Mouse (Mus musculus): ENCODE results near the gene Foxp2. TPM values are rescaled to one million over a fixed set of nuclear protein-coding genes. Genes with fewer than 3 reads are reported as not detected.

Foxp2 gene
- total and polyA plus RNA-seq, 3 experiments = not detected

DNA sequence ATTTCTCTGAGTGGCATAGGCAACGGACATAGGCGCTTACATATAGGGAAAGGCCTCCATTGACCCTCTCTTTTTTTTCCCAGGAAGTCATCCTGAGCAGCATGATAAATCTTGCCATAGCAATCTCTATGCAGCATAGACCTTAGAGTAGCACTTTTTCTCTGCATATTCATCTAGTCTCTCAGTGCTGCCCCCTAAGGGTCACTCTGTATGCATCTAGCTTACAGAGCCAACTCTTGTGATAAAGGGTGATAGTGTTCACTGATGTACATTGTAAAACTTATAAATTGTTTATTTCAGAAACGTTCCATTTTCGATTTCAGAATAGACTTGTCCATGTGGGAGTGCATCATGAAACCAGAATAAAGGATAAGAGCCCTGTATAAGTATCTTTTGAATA, 454.7 kb downstream of the Foxp2 start:
- Histone ChIP-seq H3K9ac (ENCODE audit: insufficient read depth, low read depth) (no peak overlapping the region), H3K27ac (ENCODE audit: insufficient read depth, low read depth) (no peak overlapping the region), H3K4me1 (ENCODE audit: control insufficient read depth in 1 of 2, insufficient read depth in 2 of 2) (no peaks in the 10 kb centered on the region), H3K4me2 (ENCODE audit: insufficient read depth, low read depth, poor library complexity, severe bottlenecking) (no peak overlapping the region), H3K36me3 (replicated peaks in 1 of 2; ENCODE audit: control insufficient read depth in 1 of 2, insufficient read depth in 1 of 2, low read length in 1 of 2) (no peaks in the 10 kb centered on the region), H3K79me2 (replicated peaks; ENCODE audit: control insufficient read depth, extremely low read depth, insufficient read depth, poor library complexity, severe bottlenecking) (no peaks in the 10 kb centered on the region), H3K9me3 (replicated peaks; ENCODE audit: low read length) (no peaks in the 10 kb centered on the region), H3K27me3 (replicated peaks) (no peaks in the 10 kb centered on the region), H3K4me3 (replicated peaks in 1 of 3; ENCODE audit: low read depth in 2 of 3, low read length in 2 of 3, poor library complexity in 1 of 3) (no peak overlapping the region)
- dilution Hi-C loops (cut with MboI; ENCODE audit: extremely low pct_ligation_motif_present, extremely low pct_unique_long_range_greater_than_20kb, low sequenced_read_pairs) = no loop called here
- TF ChIP-seq ZMIZ1 (IDR thresholded peaks at IDR 0.05; ENCODE audit: low read depth, low read length) = no peak
- no peak for TF ChIP-seq SIN3A (IDR thresholded peaks at IDR 0.05; ENCODE audit: low read length)
- no peak for TF ChIP-seq ZC3H11A (IDR thresholded peaks at IDR 0.05; ENCODE audit: low read depth, low read length)
- no peak for TF ChIP-seq ZNF384 (IDR thresholded peaks at IDR 0.05; ENCODE audit: low read depth, low read length)
- TF ChIP-seq USF1 (IDR thresholded peaks at IDR 0.05; ENCODE audit: low read depth, low read length) = no peak
- TF ChIP-seq MAZ (IDR thresholded peaks at IDR 0.05; ENCODE audit: low read depth, low read length) = no peak
- TF ChIP-seq NRF1 (IDR thresholded peaks at IDR 0.05; ENCODE audit: low read depth, low read length) = no peak
- TF ChIP-seq IRF4 (IDR thresholded peaks at IDR 0.05; ENCODE audit: low read depth, low read length) = no peak
- TF ChIP-seq CTCF (conservative IDR thresholded peaks at IDR 0.05 in 1 of 2, IDR thresholded peaks at IDR 0.05 in 1 of 2; ENCODE audit: low read depth in 2 of 2, low read length in 2 of 2) = peak; percentile 8 to 64; a peak in 2 of 4 replicates
- no peak for TF ChIP-seq MYC (IDR thresholded peaks at IDR 0.05; ENCODE audit: low read depth, low read length)
- peak; percentile 34 for TF ChIP-seq SMC3 (IDR thresholded peaks at IDR 0.05; ENCODE audit: low read depth, low read length)
- TF ChIP-seq CHD1 (IDR thresholded peaks at IDR 0.05; ENCODE audit: low read depth, low read length) = no peak
- no peak for TF ChIP-seq TCF12 (IDR thresholded peaks at IDR 0.05; ENCODE audit: low read depth, low read length)
- no peak for TF ChIP-seq MEF2A (IDR thresholded peaks at IDR 0.05; ENCODE audit: borderline replicate concordance, low read depth, low read length)
- no peak for TF ChIP-seq UBTF (IDR thresholded peaks at IDR 0.05; ENCODE audit: low read depth, low read length)
- TF ChIP-seq RAD21 (IDR thresholded peaks at IDR 0.05; ENCODE audit: low read depth, low read length) = peak; percentile 22
- no peak for TF ChIP-seq ELF1 (IDR thresholded peaks at IDR 0.05; ENCODE audit: low read depth, low read length)
- TF ChIP-seq JUN (IDR thresholded peaks at IDR 0.05; ENCODE audit: insufficient read depth, low read depth, low read length) = no peak
- no peak for TF ChIP-seq POLR2AphosphoS2 (IDR thresholded peaks at IDR 0.05; ENCODE audit: low read depth, low read length)
- TF ChIP-seq NELFE (IDR thresholded peaks at IDR 0.05; ENCODE audit: low read depth, low read length) = no peak
- in situ Hi-C loops (cut with MboI; ENCODE audit: low pct_ligation_motif_present, low pct_unique_long_range_greater_than_20kb, low sequenced_read_pairs) = no loop called here
- DNase-seq (ENCODE audit: extremely low read depth) = peak; percentile 49

DNA sequence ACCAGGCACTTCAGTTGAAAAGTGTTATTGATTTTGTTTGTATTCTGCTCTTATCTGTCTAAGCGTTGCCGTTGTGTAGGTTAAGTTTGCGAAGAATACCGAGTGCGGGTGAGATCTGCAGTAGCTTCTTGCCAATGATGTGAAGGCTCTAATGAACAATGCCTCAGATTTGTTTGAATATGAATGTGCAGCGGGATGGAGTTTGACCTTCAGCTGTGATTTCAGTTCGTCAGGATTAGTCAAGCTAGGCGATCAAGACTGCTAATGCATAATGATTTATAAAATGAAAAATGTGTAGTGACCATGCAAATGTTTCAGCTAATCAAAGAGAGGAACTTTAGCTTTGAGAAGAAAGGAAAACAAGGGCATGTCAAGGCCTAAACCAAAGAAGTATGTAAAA, 469.1 kb downstream of the Foxp2 start:
- in situ Hi-C loops (cut with MboI; ENCODE audit: low pct_ligation_motif_present, low pct_unique_long_range_greater_than_20kb, low sequenced_read_pairs) = no loop called here
- DNase-seq (ENCODE audit: extremely low read depth) = no peak
- Histone ChIP-seq H3K4me2 (ENCODE audit: insufficient read depth, low read depth, poor library complexity, severe bottlenecking) (no peak overlapping the region; the same call in 1 of the 2 replicates), H3K36me3 (replicated peaks in 1 of 2; ENCODE audit: control insufficient read depth in 1 of 2, insufficient read depth in 1 of 2, low read length in 1 of 2) (no peaks in the 10 kb centered on the region), H3K79me2 (replicated peaks; ENCODE audit: control insufficient read depth, extremely low read depth, insufficient read depth, poor library complexity, severe bottlenecking) (no peaks in the 10 kb centered on the region), H3K4me3 (replicated peaks in 1 of 3; ENCODE audit: low read depth in 2 of 3, low read length in 2 of 3, poor library complexity in 1 of 3) (no peak overlapping the region), H3K9ac (ENCODE audit: insufficient read depth, low read depth) (no peak overlapping the region), H3K9me3 (replicated peaks; ENCODE audit: low read length) (no peaks in the 10 kb centered on the region), H3K4me1 (ENCODE audit: control insufficient read depth in 1 of 2, insufficient read depth in 2 of 2) (no peaks in the 10 kb centered on the region), H3K27me3 (replicated peaks) (no peaks in the 10 kb centered on the region), H3K27ac (ENCODE audit: insufficient read depth, low read depth) (no peak overlapping the region)
- TF ChIP-seq ZNF384 (IDR thresholded peaks at IDR 0.05; ENCODE audit: low read depth, low read length) = no peak
- TF ChIP-seq TCF12 (IDR thresholded peaks at IDR 0.05; ENCODE audit: low read depth, low read length) = no peak
- TF ChIP-seq RAD21 (IDR thresholded peaks at IDR 0.05; ENCODE audit: low read depth, low read length) = no peak
- TF ChIP-seq RCOR1 (conservative IDR thresholded peaks at IDR 0.05; ENCODE audit: low read depth, low read length) = no peak
- dilution Hi-C loops (cut with MboI; ENCODE audit: extremely low pct_ligation_motif_present, extremely low pct_unique_long_range_greater_than_20kb, low sequenced_read_pairs) = no loop called here

Data from CH12.LX (cell line).